Mouse (Mus musculus): ENCODE data around the gene Bach2. TPM values are rescaled to one million over a fixed set of nuclear protein-coding genes. Genes with fewer than 3 reads are reported as not detected.

The Bach2 gene
- total RNA-seq, 1 experiment from 2014 or later = 4.7 TPM

DNA sequence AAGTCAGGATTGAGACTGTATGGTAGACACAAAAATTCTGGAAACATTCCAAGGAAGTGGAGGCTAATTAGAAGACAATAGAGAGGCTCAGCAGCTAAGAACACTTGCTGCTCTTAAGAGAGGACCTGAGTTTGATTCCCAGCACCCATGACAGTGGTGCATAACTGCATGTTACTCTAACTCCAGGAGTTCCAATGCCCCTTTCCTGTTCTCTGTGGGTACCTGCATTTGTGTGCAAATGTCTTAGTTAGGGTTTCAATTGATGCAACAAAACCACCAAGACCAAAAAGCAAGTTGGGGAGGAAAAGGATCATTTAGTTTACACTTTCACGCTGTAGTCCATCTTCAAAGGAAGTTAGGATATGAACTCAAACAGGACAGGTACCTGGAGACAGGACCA lies 250.6 kb downstream of the Bach2 start:
- DNase-seq = no peak

DNA sequence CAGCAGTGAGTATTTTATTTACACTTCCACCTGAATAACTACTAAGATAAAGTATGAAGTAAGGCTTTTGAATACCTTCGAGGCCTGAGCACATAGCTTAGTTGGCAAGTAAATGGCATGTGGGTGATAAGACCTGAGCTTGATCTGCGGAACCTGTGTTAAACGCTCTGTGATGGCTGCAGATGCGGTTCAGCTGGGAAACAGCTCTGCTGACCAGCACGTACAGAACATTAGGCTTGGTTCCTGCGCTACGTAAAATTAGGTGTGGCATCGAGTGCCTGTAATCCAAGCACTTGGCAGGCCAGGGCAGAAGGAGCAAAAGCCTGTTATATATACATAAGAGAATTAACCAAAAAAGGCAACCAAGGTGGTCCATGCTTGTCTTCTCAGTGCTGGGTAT lies 252.6 kb downstream of the Bach2 start:
- DNase-seq = no peak

DNA sequence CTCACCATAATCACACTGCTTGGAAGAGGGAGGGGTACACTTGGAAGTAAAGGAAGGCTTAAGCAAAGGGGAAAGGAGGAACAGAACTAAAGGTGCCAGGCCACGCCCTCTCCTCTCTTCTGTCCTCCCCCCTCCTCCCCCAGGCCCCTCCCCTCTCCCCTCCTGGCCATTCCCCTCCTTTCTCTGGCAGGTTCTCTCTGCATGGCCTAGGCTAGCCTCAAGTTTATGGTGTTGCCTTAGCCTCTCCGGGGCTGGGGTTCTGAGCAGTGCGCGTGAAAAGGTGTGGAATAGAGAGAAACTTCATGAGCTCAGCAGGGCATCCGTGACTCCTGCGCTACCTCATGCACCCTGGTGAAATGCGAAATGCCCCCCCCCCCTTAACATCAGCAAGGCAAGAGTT lies 254.2 kb downstream of the Bach2 start:
- DNase-seq = no peak

DNA sequence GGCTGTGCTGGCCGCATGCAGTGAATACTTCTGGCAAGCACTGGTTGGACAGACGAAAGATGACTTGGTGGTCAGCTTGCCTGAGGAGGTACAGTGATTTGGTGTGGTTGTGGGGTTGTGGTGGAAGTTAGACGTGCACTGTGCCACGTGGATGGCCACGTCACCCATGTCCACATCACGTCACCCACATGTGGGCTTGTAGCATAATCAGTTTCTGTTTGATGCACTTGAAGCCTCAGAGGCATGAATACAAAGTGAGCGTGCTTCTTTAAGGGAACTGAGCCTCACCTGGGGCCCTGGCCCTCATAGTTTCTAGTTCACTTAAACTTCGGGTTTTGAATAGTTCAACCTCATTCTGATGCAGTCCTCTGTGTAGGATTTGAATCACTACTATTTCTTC lies 263.2 kb downstream of the Bach2 start:
- no peak for DNase-seq

DNA sequence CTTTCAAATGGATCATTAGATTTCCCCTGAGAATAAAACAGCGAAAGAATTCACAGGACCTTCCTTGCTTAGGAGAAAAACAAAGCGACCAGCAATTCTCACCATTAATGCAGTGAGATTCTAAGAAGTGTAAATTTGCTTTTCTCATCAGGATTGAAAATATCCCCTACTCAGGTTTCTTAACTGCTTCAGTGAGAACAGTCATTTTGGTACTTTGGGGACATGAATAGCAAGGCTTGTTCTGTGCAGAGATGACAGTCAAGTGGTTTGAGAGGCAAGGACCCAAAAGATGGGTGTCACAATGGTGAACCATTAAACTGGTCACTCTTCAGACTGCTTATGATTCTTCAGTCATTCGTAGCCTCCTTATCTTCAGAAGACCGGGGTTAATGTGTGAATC lies 263.6 kb downstream of the Bach2 start:
- no peak for DNase-seq

DNA sequence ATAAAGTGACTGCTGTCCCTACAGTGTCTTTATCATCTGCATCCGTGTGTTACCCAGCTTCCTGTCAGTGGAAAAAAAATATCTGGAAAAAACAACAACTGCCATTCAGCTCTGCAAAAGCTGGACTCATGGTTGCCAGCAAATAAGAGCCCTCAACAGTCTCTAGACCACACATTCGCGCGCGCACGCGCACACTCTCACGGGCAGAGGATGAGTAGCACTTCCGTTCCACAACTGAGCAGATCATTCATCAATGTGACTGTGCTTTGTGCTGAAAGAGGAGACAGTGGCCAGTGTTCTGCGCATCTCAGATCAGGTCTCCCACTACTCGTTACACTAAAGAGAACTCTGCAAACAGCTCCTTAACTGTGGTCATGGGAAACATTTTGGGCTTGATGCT lies 265.6 kb downstream of the Bach2 start:
- DNase-seq = no peak

DNA sequence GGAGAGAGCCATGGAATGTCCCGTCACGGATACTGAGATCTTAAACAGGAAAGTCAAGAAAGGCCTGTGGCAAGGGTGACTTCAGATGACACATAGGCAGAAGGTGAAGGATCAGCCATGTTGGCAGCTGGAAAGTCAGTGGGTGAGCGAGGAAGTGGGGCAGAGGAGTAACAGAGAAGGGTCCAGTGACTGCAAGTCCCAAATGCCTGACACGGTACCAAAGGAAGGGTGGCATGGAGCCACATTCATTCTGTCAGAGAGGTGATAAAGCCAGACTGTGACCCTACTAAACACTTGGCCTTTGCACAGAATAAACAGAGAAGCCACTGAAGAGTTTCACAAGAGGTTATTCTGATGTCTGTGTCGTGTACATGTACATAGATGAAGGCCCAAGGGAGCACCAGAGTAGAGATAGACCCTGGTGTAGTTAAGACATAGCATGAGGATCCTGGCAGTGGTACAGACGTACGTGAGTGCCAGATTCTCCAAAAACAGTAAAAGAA lies 267.8 kb downstream of the Bach2 start:
- DNase-seq = no peak

DNA sequence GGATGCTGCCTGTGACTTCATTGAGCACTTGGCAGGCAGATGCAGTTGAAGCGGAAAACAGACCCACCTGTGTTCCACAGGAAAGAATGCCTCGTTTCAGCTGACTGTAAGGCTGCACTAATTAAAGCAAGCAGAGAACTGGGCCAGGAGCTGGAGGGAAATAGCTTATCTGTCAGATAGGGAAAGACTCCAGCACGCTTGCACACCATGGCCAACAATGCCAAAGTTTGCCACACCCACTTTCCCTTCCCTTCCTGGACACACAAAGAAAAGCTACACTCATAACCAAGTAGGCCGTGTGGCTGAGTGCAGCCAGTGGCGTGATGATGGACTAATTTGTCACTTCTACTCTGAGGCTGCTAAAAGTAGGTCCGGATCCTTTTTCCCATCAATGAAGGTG lies 268.4 kb downstream of the Bach2 start:
- DNase-seq = no peak

DNA sequence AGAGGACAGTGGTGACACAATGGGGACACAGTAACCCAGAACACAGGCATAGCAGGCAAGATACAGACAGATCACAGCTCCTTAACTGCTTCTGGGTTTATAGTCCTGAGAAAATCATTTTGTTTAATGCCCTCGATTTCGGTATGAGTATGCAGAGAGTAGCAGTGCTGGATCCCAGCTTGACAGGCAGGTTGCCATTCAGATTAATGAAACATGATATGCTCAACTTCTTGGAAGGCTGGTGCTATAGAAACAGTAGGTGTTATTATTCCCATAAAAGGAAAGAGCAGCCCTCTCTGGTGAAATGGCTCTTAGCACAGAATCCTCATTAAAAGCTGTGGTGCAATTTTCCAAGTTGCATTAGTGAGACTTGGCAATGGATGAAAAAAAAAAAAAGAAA lies 270.0 kb downstream of the Bach2 start:
- no peak for DNase-seq

DNA sequence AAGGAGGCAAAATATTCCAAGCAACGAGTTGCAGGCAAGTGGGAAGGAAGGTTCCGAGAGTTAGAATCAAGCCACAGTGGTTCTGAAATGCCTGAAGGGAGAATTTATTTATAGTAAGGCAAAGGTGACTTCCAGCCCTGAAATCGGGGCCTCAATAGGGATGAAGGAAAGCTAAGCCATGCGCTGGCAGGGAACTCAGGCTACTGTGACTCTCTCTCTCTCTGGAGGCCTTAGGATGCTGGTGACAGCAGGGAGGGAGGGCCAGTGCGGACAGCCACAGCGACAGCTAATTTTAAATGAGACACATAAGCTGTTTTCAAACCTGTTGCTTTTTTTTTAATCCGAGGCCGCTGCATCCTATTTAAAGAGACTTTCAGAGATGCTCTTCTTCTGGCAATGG lies 270.4 kb downstream of the Bach2 start:
- no peak for DNase-seq

DNA sequence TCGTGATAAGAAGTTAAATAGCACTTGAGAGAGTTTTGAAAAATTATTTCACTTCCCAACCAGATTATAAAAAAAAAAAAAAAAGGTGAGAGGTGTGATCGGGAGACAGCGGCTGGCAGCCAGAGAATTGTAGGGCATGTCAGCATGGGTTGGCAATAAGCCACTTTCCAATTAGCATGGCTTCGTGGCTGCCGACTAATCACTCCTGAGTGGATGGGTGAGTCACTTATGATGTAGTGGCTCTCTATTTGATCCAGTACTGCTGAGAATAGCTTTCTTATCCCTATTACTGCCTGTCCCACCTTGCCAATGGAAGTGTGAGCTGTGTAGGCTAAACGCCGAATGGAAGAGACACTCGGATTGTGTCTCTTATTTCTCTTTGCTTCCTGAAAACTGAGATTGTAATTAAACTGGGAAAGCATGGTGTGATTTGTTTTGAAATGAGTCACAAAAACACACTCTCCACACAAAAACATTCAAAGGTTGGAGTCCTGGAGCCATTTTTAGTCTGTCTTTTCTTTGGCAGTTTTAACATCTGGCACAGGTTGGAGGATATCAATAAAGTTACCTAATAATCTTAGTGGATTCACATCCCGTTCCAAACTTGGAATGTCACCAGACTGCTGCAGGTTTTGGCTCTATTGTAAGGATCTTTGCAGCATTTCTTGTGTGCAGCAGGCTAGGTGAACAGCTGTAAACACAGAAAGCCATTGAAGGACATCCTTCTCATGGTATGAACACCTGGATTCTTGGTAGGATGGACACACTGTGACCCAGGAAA lies 271.4 kb downstream of the Bach2 start:
- DNase-seq = no peak

DNA sequence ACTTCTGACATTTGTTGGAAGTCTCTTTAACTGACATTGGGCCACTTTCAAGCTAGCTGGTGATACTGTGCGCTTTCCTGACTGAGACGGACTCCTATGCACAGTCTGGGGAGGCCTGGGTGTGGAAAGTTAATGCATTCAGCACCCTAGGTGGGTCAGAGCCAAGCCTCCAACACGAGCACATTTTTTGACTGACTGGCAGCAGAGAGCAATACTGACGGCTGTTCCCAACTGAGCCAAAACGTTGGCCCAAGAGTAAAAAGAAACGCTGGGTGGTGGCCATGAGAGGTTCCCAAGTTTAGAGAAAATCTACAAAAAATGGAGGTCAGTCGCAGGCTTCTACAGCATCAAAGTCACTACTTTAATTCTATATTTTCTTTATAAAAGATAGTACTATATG lies 272.3 kb downstream of the Bach2 start:
- DNase-seq = no peak

DNA sequence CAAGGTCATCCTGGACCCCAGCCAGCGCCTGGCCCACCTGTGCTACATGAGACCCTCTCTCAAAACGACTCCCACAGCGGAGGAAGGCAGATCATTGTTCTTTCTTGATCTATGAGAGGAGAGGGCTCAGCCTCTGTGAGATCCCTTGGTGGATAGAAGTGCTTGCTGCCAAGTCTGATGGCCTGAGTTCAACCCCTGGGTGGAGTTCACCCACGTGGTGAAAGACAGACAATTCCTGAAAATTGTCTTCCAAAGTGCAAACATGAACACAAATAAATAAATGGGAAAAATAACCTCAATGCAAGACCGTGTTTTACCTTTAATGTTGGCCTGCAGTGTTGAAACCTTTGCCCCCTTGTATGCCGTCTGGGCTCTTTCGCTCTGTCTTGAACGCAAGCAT lies 277.5 kb downstream of the Bach2 start:
- no peak for DNase-seq

DNA sequence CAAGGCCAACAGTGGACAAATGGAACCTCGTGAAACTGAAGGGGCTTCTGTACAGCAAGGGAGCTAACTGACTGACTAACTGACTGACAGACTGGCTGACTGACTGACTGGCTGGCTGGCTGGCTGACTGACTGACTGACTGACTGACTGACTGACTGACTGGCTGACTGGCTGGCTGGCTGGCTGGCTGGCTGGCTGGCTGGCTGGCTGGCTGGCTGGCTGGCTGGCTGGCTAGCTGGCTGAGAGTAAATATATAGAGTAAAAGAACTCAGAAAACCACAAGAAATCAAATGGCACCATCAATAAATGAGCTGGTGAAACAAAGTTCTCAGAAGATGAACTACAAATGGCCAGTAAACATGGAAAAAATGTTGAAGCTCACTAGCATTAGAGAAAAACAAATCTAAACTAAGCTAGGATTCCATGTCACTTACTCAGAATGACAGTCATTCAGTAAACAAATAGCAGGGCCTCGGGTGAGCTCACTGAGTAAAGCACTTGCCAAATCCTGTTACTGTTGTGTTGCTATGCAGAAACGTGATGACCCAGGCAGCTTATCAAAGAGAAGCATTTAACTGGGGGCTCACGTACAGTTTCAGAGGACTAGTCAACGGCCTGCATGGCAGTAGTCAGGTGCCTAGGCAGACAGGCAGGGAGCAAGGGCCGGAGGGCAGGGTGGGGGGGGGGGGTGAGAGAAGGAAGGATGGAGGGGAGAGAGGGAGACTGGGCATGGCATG lies 280.4 kb downstream of the Bach2 start:
- no peak for DNase-seq

DNA sequence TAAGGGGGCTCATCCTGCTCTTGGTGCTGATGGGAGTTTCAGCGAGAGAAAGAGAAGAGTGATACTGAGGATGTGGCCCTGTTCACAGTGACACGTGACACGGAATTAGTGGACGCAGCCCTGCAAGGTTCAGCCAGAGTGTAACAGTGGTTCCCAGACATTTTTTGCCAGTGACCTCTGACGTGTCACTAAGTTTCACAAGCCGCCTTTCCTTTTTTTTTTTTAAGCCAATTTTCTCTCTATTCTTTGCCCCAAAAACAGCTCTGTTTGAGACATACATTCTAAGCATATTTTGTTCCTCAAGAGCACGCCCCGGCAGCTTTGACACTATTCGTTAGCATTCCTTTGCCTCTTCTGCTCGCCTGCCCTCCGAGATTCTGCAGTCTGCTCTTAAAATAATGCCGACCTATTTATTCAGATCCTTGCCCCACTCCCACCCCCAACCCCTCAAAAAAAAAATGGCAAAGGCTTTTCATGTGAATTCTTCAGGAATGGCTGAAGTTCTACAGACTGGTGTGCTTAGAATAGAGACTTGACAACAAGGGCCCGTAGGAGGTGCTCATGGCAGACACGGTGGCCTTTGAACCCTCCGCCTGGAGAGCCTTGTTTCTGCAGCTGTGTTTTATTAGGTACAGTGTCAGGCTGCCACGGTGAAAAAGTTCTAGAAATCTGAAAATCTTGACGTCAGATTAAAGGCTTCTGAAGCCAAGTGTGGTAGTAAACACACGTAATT lies 282.2 kb downstream of the Bach2 start:
- no peak for DNase-seq

DNA sequence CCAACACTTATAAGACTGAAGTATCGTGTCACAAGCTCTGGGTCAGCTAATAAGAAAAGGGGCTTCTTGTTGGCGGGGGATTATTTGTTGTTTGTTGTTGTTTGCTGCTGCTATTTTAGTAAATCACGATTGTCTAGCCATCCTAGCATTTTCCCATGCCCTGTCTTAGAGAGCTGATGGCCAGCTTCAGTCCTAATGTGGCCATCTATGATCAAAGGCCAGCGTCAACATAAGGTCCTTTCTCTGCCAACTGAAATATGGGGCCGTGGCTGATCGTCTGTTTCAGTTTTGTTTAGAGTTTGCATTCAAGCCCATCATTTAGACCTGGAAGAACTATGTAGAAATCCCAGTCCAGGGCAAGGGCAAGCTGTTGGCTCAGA lies 282.7 kb downstream of the Bach2 start:
- no peak for DNase-seq

DNA sequence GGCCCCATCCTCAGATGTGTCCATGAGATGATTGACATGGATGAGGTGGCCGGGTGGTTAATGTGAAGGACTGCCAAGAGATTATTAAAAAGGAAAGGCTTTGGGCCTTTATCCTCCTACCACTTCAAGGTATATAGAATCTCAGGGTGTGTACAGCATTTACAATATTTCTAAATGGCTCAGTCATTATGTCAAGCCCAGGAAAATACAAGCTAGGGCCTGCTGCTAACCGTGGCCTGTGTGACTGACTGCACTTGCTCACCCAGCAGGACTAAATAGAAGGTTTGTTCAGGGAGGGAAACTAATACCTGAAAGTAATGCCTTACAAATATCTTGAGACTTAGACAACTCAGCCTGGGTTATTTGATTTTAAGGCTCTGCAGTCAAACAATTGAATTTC lies 283.4 kb downstream of the Bach2 start:
- DNase-seq = no peak

DNA sequence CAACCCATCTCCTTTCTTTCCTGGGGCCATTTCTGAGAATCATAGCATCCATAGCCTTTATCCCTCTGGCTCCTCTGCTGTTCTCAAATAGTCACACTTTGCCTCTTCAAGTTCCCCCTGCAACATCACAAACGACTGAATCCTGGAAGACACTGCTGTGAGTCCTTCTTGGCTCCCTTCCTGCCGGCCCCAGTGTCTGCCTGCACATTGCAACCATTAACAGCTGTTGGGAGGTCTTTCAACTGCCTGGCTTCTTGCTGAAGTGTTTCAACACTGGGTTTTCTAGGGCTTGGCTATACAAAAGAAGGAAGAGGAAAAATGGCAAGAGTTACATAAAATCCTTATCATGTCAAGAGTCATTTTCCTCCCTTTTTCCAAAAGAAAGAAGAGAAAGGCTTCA lies 285.7 kb downstream of the Bach2 start:
- no peak for DNase-seq

DNA sequence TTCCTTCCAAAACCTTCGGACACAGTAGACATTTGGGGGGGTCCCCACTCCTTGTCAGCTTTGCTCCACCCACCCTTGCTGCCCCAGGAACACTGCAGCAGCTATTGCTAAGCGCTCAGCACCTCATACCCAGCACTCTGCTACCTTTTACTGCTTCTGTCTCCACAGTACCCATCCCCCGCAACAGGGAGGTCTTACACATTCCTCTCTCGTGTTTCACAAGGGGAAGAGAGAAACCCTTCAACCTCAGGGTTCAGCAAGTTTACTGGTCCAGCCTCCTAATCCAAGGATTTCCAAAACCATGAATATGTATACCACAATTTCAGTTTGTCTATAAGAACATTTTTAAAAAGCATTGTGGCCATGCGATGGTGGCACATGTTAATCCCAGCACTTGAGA lies 286.4 kb downstream of the Bach2 start:
- no peak for DNase-seq

DNA sequence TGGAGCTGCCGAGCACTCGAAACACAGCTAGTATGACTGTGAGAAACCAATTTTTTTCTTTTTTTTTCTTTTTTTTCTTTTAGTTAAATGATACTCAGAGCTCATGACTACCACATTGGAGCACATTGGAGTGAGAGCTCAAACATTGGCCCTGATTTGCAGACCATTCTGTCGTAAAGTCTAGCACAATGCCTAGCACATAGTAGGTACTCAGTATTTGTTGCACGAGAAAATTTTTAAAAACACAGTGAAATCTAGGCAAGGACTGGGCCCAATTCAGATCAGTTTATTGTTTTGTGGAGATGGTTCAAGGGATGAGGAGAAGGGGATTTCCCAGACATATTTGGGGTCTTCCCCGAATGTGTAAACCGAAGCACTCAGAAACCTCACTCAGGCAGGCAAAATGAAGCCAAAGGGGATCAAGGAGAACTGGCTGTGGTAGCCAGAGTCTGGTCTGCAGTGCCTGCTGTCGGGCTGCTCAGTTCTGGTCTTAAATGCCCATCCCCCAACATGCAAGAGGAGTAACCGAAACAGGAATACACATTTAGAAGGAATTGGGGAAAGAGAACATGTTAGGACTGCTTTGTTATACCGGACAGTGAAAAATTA lies 287.7 kb downstream of the Bach2 start:
- DNase-seq = no peak

DNA sequence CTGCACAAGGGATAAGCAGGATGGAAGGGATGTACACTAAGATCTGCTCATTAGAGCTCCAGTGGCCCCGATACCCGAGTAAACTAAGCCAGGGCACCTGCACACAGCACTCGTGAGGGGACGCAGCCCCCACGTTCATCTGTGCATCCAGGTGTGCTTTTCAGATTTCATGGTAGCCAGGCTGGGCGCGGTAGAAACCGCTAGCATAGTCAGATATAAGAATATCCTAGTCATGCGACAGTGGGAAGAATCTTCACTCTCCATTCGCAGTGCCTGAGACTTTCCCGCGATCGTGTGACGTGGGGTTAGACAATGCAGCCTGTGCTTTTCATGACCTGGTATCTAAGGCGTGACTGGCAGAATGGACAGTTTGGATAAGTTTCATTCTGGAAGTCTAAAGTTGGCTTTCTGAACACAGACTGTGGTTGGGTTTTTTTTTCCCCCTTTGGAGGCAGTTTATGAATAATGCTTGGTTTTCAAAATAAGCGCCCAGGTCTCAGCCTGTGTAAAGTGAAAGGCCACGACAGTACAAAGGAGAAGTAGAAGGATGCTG lies 290.9 kb downstream of the Bach2 start:
- DNase-seq = no peak

DNA sequence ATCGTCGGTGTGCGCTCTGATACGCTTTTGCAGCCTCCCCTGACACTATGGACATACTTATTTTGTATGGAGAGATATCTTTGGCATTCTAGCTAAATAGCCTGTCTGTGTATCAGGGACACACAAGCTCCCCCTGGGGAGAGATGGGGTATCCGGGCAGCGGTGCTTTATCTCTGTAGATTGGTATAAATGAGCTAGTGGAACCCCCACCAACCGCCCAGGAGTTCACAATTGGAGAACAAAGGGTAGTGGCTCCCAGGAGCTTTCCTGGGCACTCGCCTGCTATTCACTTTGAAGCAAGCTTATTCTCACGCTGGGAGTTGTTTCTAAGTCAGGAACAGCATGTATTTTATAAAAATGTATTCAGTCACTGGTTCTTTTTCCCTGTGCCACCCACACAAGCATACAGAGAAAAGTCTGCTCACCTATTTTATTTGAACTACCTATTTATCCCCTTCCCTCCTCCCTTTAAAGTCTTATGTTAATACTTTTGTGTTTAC lies 291.9 kb downstream of the Bach2 start:
- DNase-seq = no peak
